Mouse (Mus musculus) telencephalon, adult 2 months (tissue): Measurements from ENCODE around the gene Fscn1.

ENCODE experiments used
- DNase-seq: peaks from one replicate; pipeline ENCODE4 v3.0.0-alpha.2; 2011; ENCODE audit warnings: low read depth, low spot score

The Fscn1 gene

DNA sequence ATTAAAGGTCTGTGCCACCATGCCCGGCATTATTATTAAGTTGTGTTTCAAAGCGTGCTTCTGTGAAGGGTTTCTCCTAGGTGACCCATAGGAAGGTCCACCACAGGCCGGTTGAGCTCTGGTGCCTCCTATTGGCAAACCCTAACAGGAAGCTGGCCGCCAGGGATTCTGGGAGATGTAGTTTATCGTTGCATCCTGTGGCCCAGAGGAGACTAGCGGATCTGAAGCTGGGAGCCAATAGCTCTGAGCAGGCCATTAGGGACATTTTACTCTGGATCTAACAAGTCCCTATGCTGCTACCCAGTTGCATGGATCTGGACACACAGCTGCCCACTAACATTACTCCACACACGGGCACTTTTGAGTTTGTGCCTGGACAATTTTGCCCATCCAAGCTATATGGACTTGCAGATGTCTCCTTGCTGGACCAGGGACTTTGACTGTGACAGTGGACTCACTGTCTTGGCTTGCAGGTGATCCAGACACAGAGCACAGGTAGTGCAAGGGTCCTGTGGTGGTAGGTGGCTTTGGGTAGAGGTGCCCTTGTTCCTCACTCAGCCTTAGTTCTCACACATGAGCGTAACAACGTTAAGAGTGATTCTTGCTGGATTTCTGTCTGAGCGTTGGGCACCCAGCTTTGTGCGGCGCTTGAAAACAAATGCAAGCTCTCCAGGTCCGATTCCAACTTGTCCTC lies 24.4 kb upstream of the Fscn1 start:
- DNase-seq, result no peak

GRCm38 (mm10) chr5:142936336-142936719 lies 23.8 kb upstream of the Fscn1 start:
- DNase-seq, result no peak

DNA sequence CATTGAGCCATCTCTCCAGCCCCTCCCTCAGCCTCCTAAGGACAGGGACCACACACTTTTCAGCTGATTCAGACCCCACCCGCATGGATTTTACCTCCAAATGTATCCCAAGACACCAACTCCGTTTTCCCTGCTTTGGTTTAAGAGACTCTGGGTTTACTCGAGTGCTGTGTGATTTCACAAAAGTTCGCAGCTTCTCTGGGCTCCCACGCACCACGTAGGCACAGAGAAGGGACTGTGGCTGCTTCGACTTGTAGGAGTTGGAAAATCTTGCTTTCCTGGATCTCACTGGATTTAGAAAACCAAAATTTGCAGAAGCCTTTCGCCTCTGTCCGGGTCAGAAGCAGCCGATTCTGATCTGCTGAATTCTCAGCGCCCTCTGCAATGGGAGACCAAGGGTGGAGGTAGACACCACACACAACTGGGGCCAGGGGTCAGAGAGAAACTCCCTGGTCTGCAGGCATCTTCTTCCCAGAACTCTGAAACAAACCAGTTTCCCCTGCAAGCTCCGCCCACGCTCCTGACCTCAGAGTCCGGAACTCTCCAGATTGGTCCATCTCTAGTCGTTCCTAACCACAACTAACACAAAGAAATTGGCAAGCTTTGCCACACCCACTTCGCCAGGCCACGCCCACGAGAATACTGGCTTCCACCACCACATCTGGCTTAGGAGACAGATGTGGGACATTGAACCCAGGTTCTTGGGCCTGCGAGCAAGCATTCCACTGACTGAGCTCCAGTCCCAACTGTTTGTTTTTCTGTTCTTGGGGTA lies 22.0 kb upstream of the Fscn1 start:
- DNase-seq, result no peak

DNA sequence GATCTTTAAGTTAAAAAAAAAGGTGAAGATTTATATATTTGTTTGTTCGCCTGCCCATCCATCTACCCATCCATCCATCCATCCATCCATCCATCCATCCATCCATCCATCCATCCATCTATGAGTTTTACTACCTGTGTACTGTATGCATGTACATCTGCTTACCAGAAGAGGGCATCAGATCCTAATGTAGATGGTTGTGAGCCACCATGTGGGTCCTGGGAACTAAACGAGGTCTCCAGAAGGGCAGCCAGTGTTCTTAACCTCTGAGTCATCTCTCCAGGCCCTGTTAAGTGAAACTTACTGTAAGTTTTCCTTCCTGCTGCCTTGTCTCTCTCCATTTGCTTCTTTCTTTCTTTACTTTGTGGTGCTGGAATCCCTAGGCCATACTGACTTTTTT lies 19.8 kb upstream of the Fscn1 start:
- DNase-seq, result no peak

DNA sequence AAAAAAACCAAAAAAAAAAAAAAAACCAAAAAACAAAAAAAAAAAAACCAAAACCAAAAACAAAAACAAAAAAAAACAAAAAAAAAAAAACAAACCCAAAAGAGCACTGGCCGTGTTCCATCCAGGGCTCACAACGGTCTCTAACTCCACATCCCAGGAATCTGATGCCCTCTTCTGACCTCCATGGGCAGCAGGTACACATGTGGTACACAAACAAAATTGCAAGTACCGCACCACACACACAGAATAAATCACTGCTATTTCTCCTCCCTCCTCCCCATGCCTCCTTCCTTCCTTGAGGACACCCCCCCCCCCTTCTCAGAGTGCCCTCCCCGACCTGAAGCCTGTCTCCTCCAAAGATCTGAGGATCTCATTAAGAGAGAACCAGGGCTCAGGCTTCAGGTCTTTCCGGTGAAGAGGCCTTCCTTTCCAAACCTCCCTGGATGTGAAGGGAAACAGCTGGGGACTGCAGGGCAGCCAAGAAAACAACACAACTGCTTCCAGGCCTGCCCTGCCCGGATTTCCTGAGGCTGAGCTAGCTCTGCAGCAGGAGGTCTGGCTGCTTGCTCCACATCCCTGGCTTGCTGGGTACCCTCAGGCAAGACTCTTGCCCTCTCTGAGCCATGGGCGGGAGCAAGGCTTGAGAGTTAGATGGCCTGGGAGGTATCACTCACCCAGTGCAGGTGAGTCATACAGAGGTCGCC lies 15.0 kb upstream of the Fscn1 start:
- DNase-seq, result no peak

GRCm38 (mm10) chr5:142947460-142947859 lies 12.7 kb upstream of the Fscn1 start:
- DNase-seq, result no peak

DNA sequence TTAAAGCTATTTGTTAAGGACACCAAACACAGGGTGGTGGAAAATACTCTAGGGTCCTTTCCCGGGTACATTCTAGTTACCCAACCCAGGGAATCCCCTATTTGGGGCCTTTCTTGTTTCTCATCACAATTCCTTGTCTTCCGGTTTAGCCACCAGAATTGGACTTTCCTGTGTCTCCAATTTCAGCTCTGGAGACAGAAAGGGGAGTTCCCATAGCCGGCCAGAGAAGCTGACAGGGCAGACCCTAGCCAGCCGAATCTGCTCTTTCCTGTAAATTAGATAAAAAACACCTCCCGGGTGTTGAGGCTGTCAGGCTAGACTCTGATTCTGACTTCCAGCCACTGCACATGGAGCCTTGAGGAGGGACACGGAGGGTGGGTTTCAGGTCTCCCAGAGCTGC lies 10.6 kb upstream of the Fscn1 start:
- no peak for DNase-seq

- no peak for DNase-seq
These were observed 9.7 kb upstream of the Fscn1 start for GRCm38 (mm10) chr5:142950405-142950804.

- DNase-seq, result no peak
These were observed 6.5 kb upstream of the Fscn1 start for GRCm38 (mm10) chr5:142953641-142954040.

DNA sequence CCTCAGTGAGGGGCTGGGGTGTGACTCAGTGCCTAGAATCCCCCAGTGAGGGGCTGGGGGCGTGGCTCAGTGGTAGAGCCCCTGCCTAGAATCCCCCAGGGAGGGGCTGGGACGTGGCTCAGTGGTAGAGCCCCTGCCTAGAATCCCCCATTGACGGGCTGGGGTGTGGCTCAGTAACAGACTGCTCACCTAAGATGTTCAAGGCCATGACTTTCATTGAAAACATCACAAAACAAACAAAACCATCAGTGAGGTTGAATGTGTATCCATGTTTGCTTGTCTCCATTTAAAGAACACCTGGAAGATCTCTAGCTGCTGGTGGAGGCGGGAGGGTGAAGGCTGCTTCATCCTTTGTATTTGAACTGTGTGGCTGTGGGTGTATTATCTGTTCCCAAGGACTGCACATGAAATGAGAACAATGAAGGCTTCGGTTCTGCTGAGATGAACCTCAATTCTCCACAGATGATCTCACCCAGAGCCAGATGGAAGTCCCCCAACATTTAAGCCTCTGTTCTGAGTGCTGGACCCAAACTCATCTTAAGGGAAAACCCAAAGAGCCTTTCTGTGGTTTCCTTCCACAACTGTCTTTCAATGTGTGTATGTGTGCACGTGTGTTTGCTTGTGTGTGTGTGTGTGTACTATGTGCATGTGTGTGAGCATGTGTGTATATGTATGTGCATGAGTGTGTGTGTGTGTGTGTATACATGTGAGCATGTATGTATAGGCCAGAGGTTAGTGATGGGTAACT lies 3.0 kb upstream of the Fscn1 start:
- no peak for DNase-seq

DNA sequence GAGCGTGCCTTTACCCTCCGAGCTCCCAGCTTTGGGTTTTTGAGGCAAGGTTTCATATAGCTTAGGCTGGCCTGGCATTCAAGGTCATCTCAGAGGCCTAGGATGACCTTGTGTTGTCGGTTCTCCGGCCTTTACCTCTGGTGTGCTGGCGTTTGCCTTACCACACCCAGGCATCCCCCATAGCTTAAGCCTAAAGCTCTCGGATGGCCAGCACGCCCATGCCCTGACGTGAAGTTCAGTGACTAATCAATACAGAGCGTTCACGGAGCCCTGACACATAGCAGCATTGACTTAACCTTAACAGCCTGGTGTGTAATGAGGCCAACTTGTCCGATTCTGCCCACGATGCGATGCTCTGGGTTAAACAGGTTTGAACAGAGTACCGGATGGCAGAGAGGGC lies 1.7 kb upstream of the Fscn1 start:
- no peak for DNase-seq

DNA sequence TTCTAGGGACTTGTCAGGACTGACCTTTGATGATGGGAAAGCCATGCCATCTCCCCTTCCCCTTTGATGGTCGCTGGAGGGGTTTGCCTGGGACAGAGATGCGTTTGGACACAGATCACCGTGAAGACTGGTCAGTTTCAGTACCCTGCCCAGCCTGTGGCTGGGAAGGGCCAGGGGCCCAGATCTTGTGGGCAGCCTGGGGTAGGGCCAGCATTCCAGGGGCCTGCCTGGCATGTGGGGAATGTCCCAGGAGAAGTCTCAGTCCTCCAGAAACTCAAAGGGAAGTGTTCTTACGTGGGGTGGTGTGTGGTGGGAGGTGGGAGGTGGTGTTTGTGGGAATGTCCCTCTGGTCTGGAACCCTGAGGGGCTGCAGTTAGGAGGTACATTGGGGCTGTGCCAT lies 987 bp upstream of the Fscn1 start:
- DNase-seq, result no peak

GRCm38 (mm10) chr5:142960775-142961271 lies 680 bp downstream of the Fscn1 start:
- no peak for DNase-seq

DNA sequence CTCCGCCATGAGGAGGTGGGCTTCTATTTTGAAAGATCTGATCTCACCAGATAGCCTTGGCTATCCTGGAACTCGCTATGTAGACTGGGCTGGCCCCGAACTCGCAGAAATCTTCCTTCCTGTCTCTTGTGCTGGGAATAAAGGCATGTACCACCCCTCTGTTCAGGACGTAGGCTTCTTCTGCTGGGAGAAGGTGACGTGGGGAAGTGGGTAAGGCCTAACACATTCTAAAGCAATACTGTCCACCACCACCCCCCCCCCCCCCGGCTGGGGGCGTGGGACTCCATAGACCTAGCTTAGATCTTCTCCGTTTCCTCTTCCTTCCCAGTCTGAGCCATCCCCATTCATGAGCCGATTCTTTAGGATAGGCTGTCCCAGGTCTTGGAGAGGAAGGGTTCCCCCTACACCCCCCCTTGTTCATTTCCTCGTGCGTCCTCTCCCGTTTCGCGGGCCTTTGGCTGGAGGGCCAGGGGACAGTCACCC lies 1.3 kb downstream of the Fscn1 start:
- no peak for DNase-seq

DNA sequence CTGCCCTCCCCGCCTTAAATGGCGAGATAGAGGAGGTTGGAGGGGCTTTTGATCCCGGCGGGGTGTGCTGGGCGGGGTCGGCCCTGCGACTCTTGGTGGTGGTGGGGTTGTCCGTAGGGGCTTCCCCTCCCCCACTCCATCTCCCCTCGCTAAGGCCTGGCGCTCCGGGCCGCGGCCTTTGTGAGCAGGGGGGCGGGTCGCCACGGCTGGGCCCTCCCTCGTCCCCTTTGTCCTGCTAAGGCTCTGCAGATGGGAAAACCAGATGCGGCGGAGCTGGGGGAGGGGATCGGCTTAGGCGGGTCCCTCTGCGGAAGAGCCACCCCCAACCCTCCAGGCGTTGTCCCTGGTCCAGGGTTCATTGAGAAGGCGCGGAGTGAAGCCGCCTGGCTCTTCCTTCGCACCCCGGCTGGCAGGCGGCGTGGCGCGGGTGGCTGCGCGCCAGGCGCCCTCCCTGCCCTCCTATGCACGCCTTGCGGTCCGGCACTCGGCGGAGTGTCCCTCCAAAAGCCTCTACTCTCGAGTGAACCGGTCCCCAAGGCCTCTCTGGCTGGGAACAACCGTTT lies 1.8 kb downstream of the Fscn1 start:
- no peak for DNase-seq

- DNase-seq, result no peak
These were observed 2.4 kb downstream of the Fscn1 start for GRCm38 (mm10) chr5:142962444-142962961.

- DNase-seq, result no peak
These were observed 3.0 kb downstream of the Fscn1 start for GRCm38 (mm10) chr5:142963003-142963704.

- DNase-seq, result peak; percentile 87
These were observed 3.8 kb downstream of the Fscn1 start for GRCm38 (mm10) chr5:142963705-142964494.

GRCm38 (mm10) chr5:142964650-142965049 lies 4.5 kb downstream of the Fscn1 start:
- no peak for DNase-seq

- peak; percentile 97 for DNase-seq
These were observed 8.3 kb downstream of the Fscn1 start for GRCm38 (mm10) chr5:142968411-142968810.
